In the genomic region with DNA sequence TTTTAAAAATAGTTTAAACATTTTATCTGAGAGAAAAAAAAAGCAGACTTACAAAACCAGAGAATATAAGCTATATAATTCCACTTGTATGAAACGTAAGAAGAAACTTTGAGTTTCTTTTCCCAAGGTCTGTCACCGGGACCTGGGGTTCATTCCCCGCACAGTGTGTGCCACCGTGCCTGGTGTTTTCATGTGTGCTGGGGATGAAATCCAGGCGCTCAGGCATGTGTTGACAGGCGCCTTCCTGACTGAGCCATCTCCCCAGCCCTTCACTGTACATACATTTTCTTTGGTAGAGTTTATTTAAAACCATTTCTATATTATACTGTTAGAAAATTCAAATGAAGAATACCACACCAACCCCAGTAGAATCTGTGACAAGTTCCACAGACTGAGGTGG, we compare ENCODE assay signal across 20 mouse cellular contexts. TPM values are rescaled to one million over a fixed set of nuclear protein-coding genes. Genes with fewer than 3 reads are reported as not detected.
A peak's percentile ranks its signal among the peaks of the same experiment; 100 is the strongest.
DNase-seq lines count a peak whose midpoint lies in the region; ATAC-seq and TF ChIP-seq lines count a peak whose summit lies in the region.
"Had no signal": no experiment of that assay in that cellular context is flagged by ENCODE, and none has a peak within 500 bp of the region (broad histone marks: within the 10 kb centered on the region; RNA-seq: fewer than 3 reads in every experiment).

No protein-coding gene starts in this region.

- no peaks in the 10 kb centered on the region; the same call in none of the 2 replicates for H3K36me3 ChIP-seq in heart, adult 2 months (ENCODE audit: control insufficient read depth, insufficient read depth, low read length)
- H3K36me3 ChIP-seq in heart, embryonic 15.5 days = peaks cover 3% of the 10 kb centered on the region; the same call in 1 of the 2 replicates
- H3K36me3 ChIP-seq: embryonic facial prominence, embryonic 15.5 days; forebrain, embryonic 10.5 days had no signal

- no peak for TF ChIP-seq CTCF in heart, adult 2 months (IDR thresholded peaks at IDR 0.05)

- TF ChIP-seq EP300 in heart, adult 2 months (IDR thresholded peaks at IDR 0.05; ENCODE audit: insufficient read depth, low read depth, low read length) = 0 out of 2 replicates have a peak, but pooled peaks have one; percentile 14

- no peak for TF ChIP-seq POLR2A in heart, adult 2 months (IDR thresholded peaks at IDR 0.05; ENCODE audit: insufficient read depth, low read depth, low read length)

- H3K9me3 ChIP-seq in heart, embryonic 15.5 days (replicated peaks) = no peaks in the 10 kb centered on the region
- H3K9me3 ChIP-seq: embryonic facial prominence, embryonic 15.5 days; forebrain, embryonic 10.5 days; hindbrain, embryonic 13.5 days had no signal

- no peak for DNase-seq in heart, adult 2 months
- no peak for DNase-seq in heart, adult 18-20 months
- peak; percentile 26 for DNase-seq in forelimb bud, embryonic 11.5 days (ENCODE audit: low read depth, low spot score)
- peak; percentile 52 for DNase-seq in heart, postnatal 4 days
- no peak for DNase-seq in cerebellum, adult 9-10 months
- DNase-seq: adrenal gland, postnatal 10 days; cerebellum, adult 11-12 months; cerebellum, adult 9-11 months; embryo, embryonic 11 days; gastrocnemius, postnatal 10 days; kidney, adult 11 months had no signal

- ATAC-seq in heart, embryonic 15.5 days (replicated peaks; ENCODE audit: insufficient number of reproducible peaks, insufficient read depth, low FRiP score, low read depth) = 0 out of 2 replicates have a peak, but pooled peaks have one; percentile 60
- ATAC-seq in granulocyte monocyte progenitor cell, adult 5-6 weeks (replicated peaks; ENCODE audit: poor library complexity, severe bottlenecking) = no peak
- no peak for ATAC-seq in megakaryocyte progenitor cell, adult 5-6 weeks (replicated peaks; ENCODE audit: poor library complexity)
- ATAC-seq: forebrain, embryonic 14.5 days; hindbrain, postnatal 0 days had no signal

- intact Hi-C loops in heart, adult 2 months (cut with DNase I) = no loop called here

- H3K4me2 ChIP-seq in heart, embryonic 15.5 days = no peak overlapping the region
- H3K4me2 ChIP-seq: embryonic facial prominence, embryonic 15.5 days; hindbrain, embryonic 13.5 days had no signal

- peak overlapping the region; percentile 23 for H3K27ac ChIP-seq in heart, adult 2 months
- peak overlapping the region; percentile 58 for H3K27ac ChIP-seq in heart, embryonic 15.5 days
- H3K27ac ChIP-seq: embryonic facial prominence, embryonic 15.5 days; forebrain, embryonic 10.5 days; hindbrain, embryonic 13.5 days; hindbrain, postnatal 0 days had no signal

- H3K27me3 ChIP-seq in heart, adult 2 months (ENCODE audit: control insufficient read depth, insufficient read depth, low read length) = no peaks in the 10 kb centered on the region
- H3K27me3 ChIP-seq in heart, embryonic 15.5 days = no peaks in the 10 kb centered on the region
- H3K27me3 ChIP-seq: embryonic facial prominence, embryonic 15.5 days; hindbrain, embryonic 13.5 days had no signal

- H3K4me3 ChIP-seq in heart, adult 2 months = no peak overlapping the region
- H3K4me3 ChIP-seq in heart, embryonic 15.5 days = no peak overlapping the region
- H3K4me3 ChIP-seq: embryonic facial prominence, embryonic 15.5 days; erythroblast, embryonic 14.5 days; forebrain, embryonic 10.5 days; hindbrain, embryonic 13.5 days had no signal

- H3K9ac ChIP-seq in heart, adult 2 months (ENCODE audit: low read depth, low read length) = no peak overlapping the region
- no peak overlapping the region for H3K9ac ChIP-seq in heart, embryonic 15.5 days
- H3K9ac ChIP-seq: embryonic facial prominence, embryonic 15.5 days; hindbrain, embryonic 13.5 days had no signal

- 37% methylated on average over 6 of the region's 6 CpGs for WGBS in heart, adult 2 months
- WGBS in heart, embryonic 15.5 days = 29% methylated on average over 6 of the region's 6 CpGs

- no peaks in the 10 kb centered on the region for H3K79me2 ChIP-seq in heart, adult 2 months (replicated peaks; ENCODE audit: control insufficient read depth, insufficient read depth, low read length)

- H3K4me1 ChIP-seq in heart, adult 2 months (ENCODE audit: control insufficient read depth, insufficient read depth, low read length) = peaks cover 3% of the 10 kb centered on the region
- H3K4me1 ChIP-seq in heart, embryonic 15.5 days (replicated peaks) = peaks cover 17% of the 10 kb centered on the region
- H3K4me1 ChIP-seq: embryonic facial prominence, embryonic 15.5 days; forebrain, embryonic 10.5 days; hindbrain, embryonic 13.5 days had no signal

RNA-seq across cellular contexts. Expression of gene Entpd5, which starts 18.5 kb away (rescaled TPM):
- 10 to 100 TPM; 64.9 to 68.9 TPM for total RNA-seq in heart, adult 2 months (2021)
- 38.6 and 88.3 TPM in 2 replicates for polyA plus RNA-seq in heart, adult 2 months (2012; rRNA removed)
- 10 to 100 TPM; 74.0 to 80.2 TPM for total RNA-seq in heart, adult 18-20 months (2021)
- 30.3 and 32.2 TPM in 2 replicates for polyA plus RNA-seq in heart, embryonic 15.5 days (2015; fragmentation: Nextera tagmentation; extraction: Ambion mirVana)
- total RNA-seq in heart, postnatal 4 days (2021) = 10 to 100 TPM; 45.8 to 46.0 TPM
- total RNA-seq in granulocyte monocyte progenitor cell, adult 5-6 weeks (2014; fragmentation: Nextera tagmentation) = 20.8 and 34.2 TPM in 2 replicates
- 14.0 and 30.8 TPM in 2 replicates for total RNA-seq in granulocyte monocyte progenitor cell, adult 5-6 weeks (2017)
- 13.5 and 20.1 TPM in 2 replicates for total RNA-seq in megakaryocyte progenitor cell, adult 5-6 weeks (2015)
- total RNA-seq in megakaryocyte progenitor cell, adult 5-6 weeks (2017) = 18.4 and 23.7 TPM in 2 replicates

RNA-seq across cellular contexts. Expression of gene Bbof1, which starts 18.5 kb away (rescaled TPM):
- 1 to 10 TPM; 1.7 to 2.0 TPM for total RNA-seq in heart, adult 2 months (2021)
- polyA plus RNA-seq in heart, adult 2 months (2012; rRNA removed) = 0.31 and 0.59 TPM in 2 replicates
- 1 to 10 TPM; 1.4 to 1.5 TPM for total RNA-seq in heart, adult 18-20 months (2021)
- 1.1 and 1.5 TPM in 2 replicates for polyA plus RNA-seq in heart, embryonic 15.5 days (2015; fragmentation: Nextera tagmentation; extraction: Ambion mirVana)
- total RNA-seq in heart, postnatal 4 days (2021) = 1 to 10 TPM; 2.5 to 3.0 TPM
- total RNA-seq in granulocyte monocyte progenitor cell, adult 5-6 weeks (2014; fragmentation: Nextera tagmentation) = 3.4 TPM in 1 of 2 replicates, not detected in the other
- 1.8 and 5.4 TPM in 2 replicates for total RNA-seq in granulocyte monocyte progenitor cell, adult 5-6 weeks (2017)
- 2.5 and 3.6 TPM in 2 replicates for total RNA-seq in megakaryocyte progenitor cell, adult 5-6 weeks (2015)
- 3.0 and 12.4 TPM in 2 replicates for total RNA-seq in megakaryocyte progenitor cell, adult 5-6 weeks (2017)

RNA-seq across cellular contexts. Expression of gene Rnf113a2, which starts 26.7 kb away (rescaled TPM):
- 10 to 100 TPM in 1 of 2 experiments, 1 to 10 TPM in 1; 8.4 to 11.7 TPM for total RNA-seq in heart, adult 2 months (2021)
- 3.7 and 6.6 TPM in 2 replicates for polyA plus RNA-seq in heart, adult 2 months (2012; rRNA removed)
- 10 to 100 TPM in 1 of 2 experiments, 1 to 10 TPM in 1; 9.7 to 10.5 TPM for total RNA-seq in heart, adult 18-20 months (2021)
- 19.7 and 22.2 TPM in 2 replicates for polyA plus RNA-seq in heart, embryonic 15.5 days (2015; fragmentation: Nextera tagmentation; extraction: Ambion mirVana)
- 10 to 100 TPM; 11.3 to 13.5 TPM for total RNA-seq in heart, postnatal 4 days (2021)
- total RNA-seq in granulocyte monocyte progenitor cell, adult 5-6 weeks (2014; fragmentation: Nextera tagmentation) = 26.0 and 28.1 TPM in 2 replicates
- 32.4 and 37.8 TPM in 2 replicates for total RNA-seq in granulocyte monocyte progenitor cell, adult 5-6 weeks (2017)
- total RNA-seq in megakaryocyte progenitor cell, adult 5-6 weeks (2015) = 28.4 and 33.5 TPM in 2 replicates
- total RNA-seq in megakaryocyte progenitor cell, adult 5-6 weeks (2017) = 27.4 and 31.9 TPM in 2 replicates

RNA-seq across cellular contexts. Expression of gene Fam161b, which starts 28.7 kb away (rescaled TPM):
- 10 to 100 TPM in 1 of 2 experiments, 1 to 10 TPM in 1; 9.8 to 13.2 TPM for total RNA-seq in heart, adult 2 months (2021)
- 4.1 and 6.8 TPM in 2 replicates for polyA plus RNA-seq in heart, adult 2 months (2012; rRNA removed)
- total RNA-seq in heart, adult 18-20 months (2021) = 1 to 10 TPM; 8.8 to 9.2 TPM
- 7.1 TPM in 2 replicates for polyA plus RNA-seq in heart, embryonic 15.5 days (2015; fragmentation: Nextera tagmentation; extraction: Ambion mirVana)
- total RNA-seq in heart, postnatal 4 days (2021) = 1 to 10 TPM; 4.0 to 4.3 TPM
- not detected in 2 replicates for total RNA-seq in granulocyte monocyte progenitor cell, adult 5-6 weeks (2014; fragmentation: Nextera tagmentation)
- total RNA-seq in granulocyte monocyte progenitor cell, adult 5-6 weeks (2017) = 0.10 TPM in 1 of 2 replicates, not detected in the other
- total RNA-seq in megakaryocyte progenitor cell, adult 5-6 weeks (2015) = 0.42 and 0.54 TPM in 2 replicates
- 0.57 and 1.0 TPM in 2 replicates for total RNA-seq in megakaryocyte progenitor cell, adult 5-6 weeks (2017)

RNA-seq across cellular contexts. Expression of gene Coq6, which starts 28.9 kb away (rescaled TPM):
- 100 to 1,000 TPM in 1 of 2 experiments, 10 to 100 TPM in 1; 91.8 to 102 TPM for total RNA-seq in heart, adult 2 months (2021)
- 104 and 119 TPM in 2 replicates for polyA plus RNA-seq in heart, adult 2 months (2012; rRNA removed)
- 100 to 1,000 TPM; 110 to 112 TPM for total RNA-seq in heart, adult 18-20 months (2021)
- 73.7 and 77.7 TPM in 2 replicates for polyA plus RNA-seq in heart, embryonic 15.5 days (2015; fragmentation: Nextera tagmentation; extraction: Ambion mirVana)
- total RNA-seq in heart, postnatal 4 days (2021) = 10 to 100 TPM; 91.6 to 94.9 TPM
- 21.1 and 25.4 TPM in 2 replicates for total RNA-seq in granulocyte monocyte progenitor cell, adult 5-6 weeks (2014; fragmentation: Nextera tagmentation)
- 11.0 and 13.8 TPM in 2 replicates for total RNA-seq in granulocyte monocyte progenitor cell, adult 5-6 weeks (2017)
- total RNA-seq in megakaryocyte progenitor cell, adult 5-6 weeks (2015) = 16.7 and 20.9 TPM in 2 replicates
- 10.3 and 18.9 TPM in 2 replicates for total RNA-seq in megakaryocyte progenitor cell, adult 5-6 weeks (2017)

Comparison
In these comparisons a context has a peak if more than half of its experiments do, and no peak if none do; other contexts are left out.
1. DNase-seq: peak in forelimb bud, embryonic 11.5 days (single experiment) and heart, postnatal 4 days (single experiment); none in heart, adult 2 months (0 of 2), heart, adult 18-20 months (0 of 2) and cerebellum, adult 9-10 months (single experiment).